Mouse (Mus musculus): ENCODE results near the gene Trim40.

- no peak for TF ChIP-seq POLR2A (IDR thresholded peaks at IDR 0.05; ENCODE audit: control insufficient read depth, extremely low read depth, insufficient read depth, low read length, poor library complexity)
- no peak for TF ChIP-seq CTCF (IDR thresholded peaks at IDR 0.05; ENCODE audit: borderline replicate concordance, control insufficient read depth, extremely low read depth, insufficient read depth, low read length, poor library complexity)
These were observed 45.2 kb downstream of the Trim40 start for GRCm38 (mm10) chr17:36844725-36845124.

Data from thymus, adult 2 months (tissue).